Mouse (Mus musculus): Measurements from ENCODE around the gene Rab11fip3. TPM values are rescaled to one million over a fixed set of nuclear protein-coding genes. Genes with fewer than 3 reads are reported as not detected.
A peak's percentile ranks its signal among the peaks of the same experiment; 100 is the strongest.

Gene Rab11fip3
- total and polyA plus RNA-seq, 2 experiments from 2014 or later: 15.4 to 30.0 TPM

- no peak overlapping the region for H3K4me3 ChIP-seq (ENCODE audit: low read depth, low read length)
- no peak overlapping the region for H3K27ac ChIP-seq (ENCODE audit: low read depth, low read length)
- no peak for DNase-seq
- no peak for TF ChIP-seq CTCF (IDR thresholded peaks at IDR 0.05; ENCODE audit: low read depth)
- WGBS: 94% methylated on average over 3 of the region's 3 CpGs
- peaks cover 88% of the 10 kb centered on the region for H3K36me3 ChIP-seq (ENCODE audit: insufficient read depth)
- no peak for ATAC-seq
- no peaks in the 10 kb centered on the region for H3K9me3 ChIP-seq (ENCODE audit: low read length)
- no peak overlapping the region for H3K4me2 ChIP-seq (ENCODE audit: low read depth)
- no peaks in the 10 kb centered on the region for H3K27me3 ChIP-seq (ENCODE audit: insufficient read depth, low read length)
- no peaks in the 10 kb centered on the region for H3K4me1 ChIP-seq (ENCODE audit: insufficient read depth)
- no peak overlapping the region for H3K9ac ChIP-seq
Observed at GRCm38 (mm10) chr17:25993489-25993888, 75.9 kb downstream of the Rab11fip3 start.

DNA sequence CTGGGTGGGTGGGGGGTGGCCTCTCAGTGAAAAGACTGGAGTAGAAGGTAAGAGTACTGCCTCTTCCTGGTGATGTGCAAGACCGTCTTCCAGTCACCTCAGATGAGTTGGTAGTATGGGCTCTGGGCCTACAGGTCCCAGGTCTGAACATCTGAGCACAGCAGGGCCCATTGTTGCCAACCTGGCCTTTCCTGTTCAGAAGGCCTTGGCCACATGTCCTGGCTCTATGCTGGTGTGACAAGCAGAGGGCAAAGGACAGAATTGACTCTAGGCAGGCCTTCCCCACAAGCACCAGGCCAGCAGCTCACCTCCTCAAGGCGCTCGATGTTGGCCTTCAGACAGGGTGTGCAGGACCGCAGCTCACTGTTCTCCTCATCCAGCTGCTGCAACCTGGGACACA, 77.1 kb downstream of the Rab11fip3 start:
- no peak for ATAC-seq
- H3K27me3 ChIP-seq (ENCODE audit: insufficient read depth, low read length): no peaks in the 10 kb centered on the region
- H3K9ac ChIP-seq: no peak overlapping the region
- no peak overlapping the region for H3K4me2 ChIP-seq (ENCODE audit: low read depth)
- DNase-seq: no peak
- H3K36me3 ChIP-seq (ENCODE audit: insufficient read depth): peaks cover 82% of the 10 kb centered on the region
- H3K9me3 ChIP-seq (ENCODE audit: low read length): no peaks in the 10 kb centered on the region
- H3K4me3 ChIP-seq (ENCODE audit: low read depth, low read length): no peak overlapping the region
- TF ChIP-seq CTCF (IDR thresholded peaks at IDR 0.05; ENCODE audit: low read depth): no peak
- WGBS: 99% methylated on average over 4 of the region's 4 CpGs
- H3K27ac ChIP-seq (ENCODE audit: low read depth, low read length): no peak overlapping the region
- no peaks in the 10 kb centered on the region for H3K4me1 ChIP-seq (ENCODE audit: insufficient read depth)

DNA sequence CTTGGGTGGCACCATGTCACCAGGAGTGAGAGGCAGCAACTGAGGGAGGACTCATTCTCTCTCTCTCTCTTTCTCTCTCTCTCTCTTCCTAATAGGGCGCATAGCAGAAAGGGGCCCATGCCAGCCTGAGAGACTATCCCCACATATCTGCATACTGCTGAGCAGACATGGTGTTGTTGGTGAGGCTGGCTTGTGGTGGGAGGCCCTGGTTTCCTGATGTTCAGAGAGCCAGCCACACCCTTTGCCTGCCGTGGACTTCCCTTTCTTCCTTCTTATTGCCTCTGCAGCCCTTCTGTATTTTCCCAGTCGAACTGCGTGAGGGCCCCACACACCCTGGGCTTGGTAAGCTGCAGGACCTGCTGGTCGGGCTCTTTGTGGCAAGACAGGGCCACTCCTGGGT, 79.0 kb downstream of the Rab11fip3 start:
- no peaks in the 10 kb centered on the region for H3K9me3 ChIP-seq (ENCODE audit: low read length)
- H3K4me2 ChIP-seq (ENCODE audit: low read depth): no peak overlapping the region
- no peaks in the 10 kb centered on the region for H3K27me3 ChIP-seq (ENCODE audit: insufficient read depth, low read length)
- ATAC-seq (no peak), DNase-seq (no peak)
- 90% methylated on average over 5 of the region's 5 CpGs for WGBS
- peaks cover 65% of the 10 kb centered on the region for H3K36me3 ChIP-seq (ENCODE audit: insufficient read depth)
- no peaks in the 10 kb centered on the region for H3K4me1 ChIP-seq (ENCODE audit: insufficient read depth)
- no peak for TF ChIP-seq CTCF (IDR thresholded peaks at IDR 0.05; ENCODE audit: low read depth)
- H3K4me3 ChIP-seq (ENCODE audit: low read depth, low read length): no peak overlapping the region
- H3K9ac ChIP-seq: no peak overlapping the region
- no peak overlapping the region for H3K27ac ChIP-seq (ENCODE audit: low read depth, low read length)

- H3K4me2 ChIP-seq (ENCODE audit: low read depth): peak within 1 kb of the TSS; percentile 75
- H3K27me3 ChIP-seq (ENCODE audit: insufficient read depth, low read length): no peaks in the 10 kb centered on the region
- peaks cover 20% of the 10 kb centered on the region for H3K36me3 ChIP-seq (ENCODE audit: insufficient read depth)
- H3K9ac ChIP-seq: peak within 1 kb of the TSS; percentile 95
- no peak for TF ChIP-seq CTCF (IDR thresholded peaks at IDR 0.05; ENCODE audit: low read depth)
- ATAC-seq (peak; percentile 99), DNase-seq (peak; percentile 98)
- peak within 1 kb of the TSS; percentile 87 for H3K27ac ChIP-seq (ENCODE audit: low read depth, low read length)
- H3K9me3 ChIP-seq (ENCODE audit: low read length): no peaks in the 10 kb centered on the region
- WGBS: under 1% methylated on average over 91 of the region's 91 CpGs
- peaks cover 10% of the 10 kb centered on the region; the same call in 1 of the 2 replicates for H3K4me1 ChIP-seq (ENCODE audit: insufficient read depth)
- H3K4me3 ChIP-seq (ENCODE audit: low read depth, low read length): peak within 1 kb of the TSS; percentile 87
Observed at GRCm38 (mm10) chr17:25985306-25986294, 83.8 kb downstream of the Rab11fip3 start, which contains the start of gene Capn15. Gene Capn15 (minus strand): TSS chr17:25985796.

- TF ChIP-seq CTCF (IDR thresholded peaks at IDR 0.05; ENCODE audit: low read depth): no peak
- peaks cover 10% of the 10 kb centered on the region; the same call in 1 of the 2 replicates for H3K4me1 ChIP-seq (ENCODE audit: insufficient read depth)
- peak overlapping the region; percentile 95 for H3K9ac ChIP-seq
- H3K27me3 ChIP-seq (ENCODE audit: insufficient read depth, low read length): no peaks in the 10 kb centered on the region
- H3K9me3 ChIP-seq (ENCODE audit: low read length): no peaks in the 10 kb centered on the region
- 14% methylated on average over 17 of the region's 17 CpGs for WGBS
- peaks cover 11% of the 10 kb centered on the region; the same call in 1 of the 2 replicates for H3K36me3 ChIP-seq (ENCODE audit: insufficient read depth)
- peak overlapping the region; percentile 87 for H3K27ac ChIP-seq (ENCODE audit: low read depth, low read length)
- no peak for ATAC-seq
- DNase-seq: no peak
- peak overlapping the region; percentile 75 for H3K4me2 ChIP-seq (ENCODE audit: low read depth)
- H3K4me3 ChIP-seq (ENCODE audit: low read depth, low read length): peak overlapping the region; percentile 87
Observed at GRCm38 (mm10) chr17:25984556-25985305, 84.6 kb downstream of the Rab11fip3 start.

DNA sequence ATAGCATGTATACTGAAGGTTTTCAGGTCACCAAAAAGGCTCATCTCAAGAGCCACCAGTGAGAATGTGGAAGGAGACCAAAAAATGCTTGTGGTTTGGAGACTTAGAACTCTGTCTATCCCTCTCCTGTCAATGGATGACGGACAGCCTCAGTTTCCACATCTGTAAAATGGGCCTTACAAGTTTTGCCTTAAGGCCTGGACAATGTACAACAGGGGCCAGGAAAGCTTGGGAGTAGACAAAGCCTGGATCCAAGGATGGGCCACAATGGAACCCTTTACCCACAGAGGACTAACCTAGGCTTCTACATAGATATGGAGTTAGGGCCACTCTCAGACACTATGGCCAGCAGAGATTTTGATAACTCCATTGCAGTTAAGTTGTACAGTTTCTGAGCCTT, 85.3 kb downstream of the Rab11fip3 start:
- ATAC-seq (no peak), DNase-seq (no peak)
- peaks cover 10% of the 10 kb centered on the region; the same call in 1 of the 2 replicates for H3K4me1 ChIP-seq (ENCODE audit: insufficient read depth)
- H3K9me3 ChIP-seq (ENCODE audit: low read length): no peaks in the 10 kb centered on the region
- no peaks in the 10 kb centered on the region for H3K27me3 ChIP-seq (ENCODE audit: insufficient read depth, low read length)
- peak overlapping the region; percentile 87 for H3K4me3 ChIP-seq (ENCODE audit: low read depth, low read length)
- TF ChIP-seq CTCF (IDR thresholded peaks at IDR 0.05; ENCODE audit: low read depth): no peak
- H3K4me2 ChIP-seq (ENCODE audit: low read depth): peak overlapping the region; percentile 75
- H3K36me3 ChIP-seq (ENCODE audit: insufficient read depth): 0 out of 2 replicates have a peak, but pooled peaks cover 6% of the 10 kb centered on the region
- 95% methylated on average over 1 of the region's 1 CpGs for WGBS
- H3K9ac ChIP-seq: peak overlapping the region; percentile 95; the same call in 1 of the 2 replicates
- H3K27ac ChIP-seq (ENCODE audit: low read depth, low read length): no peak overlapping the region
